Mouse (Mus musculus) liver, embryonic 14.5 days (tissue): ENCODE measurements around the gene Gm20721. TPM values are rescaled to one million over a fixed set of nuclear protein-coding genes. Genes with fewer than 3 reads are reported as not detected.

Experiments
- ATAC-seq: fragments of 200-750 bp; cut with Nextera tagmentation; 2 replicates; pipeline ENCODE4 v1.8.0; 2017; ENCODE audit warnings: moderate number of reproducible peaks, mild to moderate bottlenecking, moderate library complexity; ENCODE audit not compliant: insufficient read depth
- DNase-seq, 3 experiments: peaks; one replicate each; pipeline ENCODE4 v3.0.0-alpha.2; 2012 to 2013; ENCODE audit warnings: low read depth in 3 of 3, low spot score in 3 of 3
- H3K27ac ChIP-seq: fragments of 300-500 bp; sonication (generic); 2 replicates; pipeline ENCODE4 v1.5.1; 2014; ENCODE audit warnings: moderate library complexity, mild to moderate bottlenecking, control low read depth, inconsistent platforms
- H3K27me3 ChIP-seq: fragments of 300-500 bp; sonication (generic); 2 replicates; pipeline ENCODE4 v1.6.1; 2014; ENCODE audit warnings: mild to moderate bottlenecking, low read length, moderate library complexity; ENCODE audit not compliant: control insufficient read depth, insufficient read depth
- H3K36me3 ChIP-seq: fragments of 300-500 bp; sonication (generic); replicated peaks from 2 replicates; pipeline ENCODE4 v1.6.1; 2014; ENCODE audit warnings: low read depth; ENCODE audit not compliant: control insufficient read depth, insufficient read depth
- H3K4me1 ChIP-seq, 2 experiments: fragments of 200-500 bp in 1 of 2; fragments of 300-500 bp in 1 of 2; sonication (generic) in 1 of 2; replicated peaks; 2 replicates each; pipeline ENCODE4 v1.6.1; 2012 to 2014; ENCODE audit warnings: antibody characterized with exemption in 1 of 2, inconsistent platforms in 1 of 2, low read length in 1 of 2; ENCODE audit not compliant: control insufficient read depth in 2 of 2, insufficient read depth in 2 of 2
- H3K4me2 ChIP-seq: fragments of 300-500 bp; sonication (generic); 2 replicates; pipeline ENCODE4 v1.6.1; 2014; ENCODE audit warnings: low read depth, mild to moderate bottlenecking, control low read depth, moderate library complexity
- H3K4me3 ChIP-seq, 2 experiments: fragments of 200-500 bp in 1 of 2; fragments of 300-500 bp in 1 of 2; sonication (generic) in 1 of 2; 2 replicates each; pipeline ENCODE4 v1.5.1; 2012 to 2014; ENCODE audit warnings: low read depth in 2 of 2, low read length in 2 of 2, mild to moderate bottlenecking in 2 of 2, control low read depth in 1 of 2, inconsistent platforms in 1 of 2, moderate library complexity in 1 of 2; ENCODE audit not compliant: insufficient read depth in 1 of 2
- H3K9ac ChIP-seq: fragments of 300-500 bp; sonication (generic); replicated peaks from 2 replicates; pipeline ENCODE4 v1.6.1; 2014; ENCODE audit warnings: mild to moderate bottlenecking, control low read depth, moderate library complexity
- H3K9me3 ChIP-seq: fragments of 300-500 bp; sonication (generic); 2 replicates; pipeline ENCODE4 v1.6.1; 2016; ENCODE audit warnings: low read length, mixed read lengths; ENCODE audit not compliant: control insufficient read depth
- CTCF ChIP-seq: IDR thresholded peaks from 2 replicates; pipeline ENCODE4 v1.5.1; 2016; ENCODE audit warnings: antibody characterized with exemption, low read depth, control low read depth
- EP300 ChIP-seq: IDR thresholded peaks from 2 replicates; pipeline ENCODE4 v1.6.1; 2016; ENCODE audit warnings: antibody characterized with exemption, low read depth
- whole genome bisulfite sequencing: fragments of 180-500 bp; shearing (Covaris S2); extraction: QIAGEN DNeasy Blood & Tissue Kit; methylation state at CpG from one replicate; pipeline ENCODE4 v1.1.7; 2014; ENCODE audit not compliant: insufficient replicate concordance; 5-methylcytosine and 5-hydroxymethylcytosine counted together
- polyA plus RNA-seq, 2 experiments: library from polyadenylated mRNA; depleted of rRNA in 1 of 2; stranded (reverse) in 1 of 2; unstranded in 1 of 2; fragments of >200 nt; fragmentation: Nextera tagmentation in 1 of 2; extraction: Ambion mirVana in 1 of 2; gene quantifications; 2 replicates each; pipeline versions ENCODE4 v1.2.1 to v1.2.3; 2012 to 2014

The Gm20721 gene
- polyA plus RNA-seq, 2 experiments = 0.74 to 0.88 TPM

DNA sequence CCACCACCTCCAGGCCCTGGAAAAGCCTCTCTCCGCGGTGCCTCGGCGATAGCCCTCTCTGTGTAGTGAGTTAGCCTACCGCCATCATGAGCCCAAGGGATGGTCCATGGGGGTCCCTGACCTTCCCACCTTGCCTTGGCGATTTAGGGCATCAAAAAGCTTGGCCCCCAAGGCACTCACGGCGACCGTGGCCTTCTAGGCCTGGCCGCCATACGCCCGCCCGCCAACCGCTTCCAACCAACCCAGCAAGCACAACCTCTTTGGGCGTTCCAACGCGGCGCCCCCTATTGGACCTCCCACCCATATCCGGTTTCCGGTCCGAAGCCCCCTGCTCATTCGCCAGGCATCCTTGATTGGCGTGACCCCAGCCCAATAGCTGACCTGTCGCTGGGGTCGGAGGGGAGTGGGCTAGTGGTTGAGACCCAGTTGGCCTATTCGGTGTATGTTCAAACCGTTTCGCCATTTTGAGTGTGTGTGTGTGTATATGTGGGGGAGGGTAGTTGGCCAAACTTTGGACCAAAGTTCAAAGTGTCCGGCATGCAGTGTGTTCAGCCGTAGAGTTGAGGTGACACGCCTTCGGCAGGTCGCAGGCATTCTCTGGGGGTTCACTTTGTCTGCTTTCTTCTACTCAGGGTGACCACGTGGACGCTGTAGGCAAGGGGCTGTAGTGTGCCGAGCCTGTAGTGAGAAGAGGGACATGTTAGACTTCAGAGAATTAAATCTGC lies 51.2 kb downstream of the Gm20721 start:
- Histone ChIP-seq H3K27me3 (peaks cover 29% of the 10 kb centered on the region), H3K4me2 (peak overlapping the region; percentile 84), H3K4me3 (peak overlapping the region; percentile 67 to 84), H3K4me1 (peaks cover 0 to 10% of the 10 kb centered on the region in 2 experiments; a peak in 2 of 4 replicates), H3K9ac (peak overlapping the region; percentile 73), H3K36me3 (no peaks in the 10 kb centered on the region), H3K9me3 (no peaks in the 10 kb centered on the region; the same call in 1 of the 2 replicates), H3K27ac (peak overlapping the region; percentile 21)
- DNase-seq = peak; percentile 77 to 79 (median 78)
- no peak for TF ChIP-seq EP300
- TF ChIP-seq CTCF = peak; percentile 33
- WGBS = 44% methylated on average over 36 of the region's 36 CpGs
- peak; percentile 81 for ATAC-seq

DNA sequence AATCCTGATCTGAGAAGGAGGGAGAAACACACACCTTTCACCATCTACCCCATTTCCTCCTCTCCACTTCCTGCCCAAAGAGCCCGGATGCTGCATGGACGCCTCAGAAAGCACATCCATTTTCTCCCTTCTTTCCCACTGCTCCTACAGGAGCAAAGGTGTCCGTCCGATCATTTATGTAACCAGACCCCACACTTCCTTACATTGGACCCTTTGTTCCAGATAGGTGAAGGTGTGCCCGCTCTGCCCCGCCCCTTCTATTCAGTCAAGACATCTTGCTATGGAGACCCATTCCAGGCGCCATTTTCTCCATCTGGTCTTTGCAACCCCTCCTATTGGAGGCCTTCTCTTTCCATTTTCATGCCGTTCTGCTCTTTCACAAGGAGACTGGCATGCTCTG lies 52.1 kb downstream of the Gm20721 start:
- WGBS = 40% methylated on average over 8 of the region's 8 CpGs
- Histone ChIP-seq H3K27me3 (peaks cover 20% of the 10 kb centered on the region), H3K36me3 (no peaks in the 10 kb centered on the region), H3K4me2 (peak overlapping the region; percentile 84), H3K27ac (peak overlapping the region; percentile 45), H3K4me1 (peaks cover 0 to 12% of the 10 kb centered on the region in 2 experiments; a peak in 2 of 4 replicates), H3K9ac (peak overlapping the region; percentile 73), H3K4me3 (peak overlapping the region; percentile 67 to 84), H3K9me3 (no peaks in the 10 kb centered on the region; the same call in 1 of the 2 replicates)
- no peak for TF ChIP-seq EP300
- no peak for TF ChIP-seq CTCF
- ATAC-seq = no peak
- no peak for DNase-seq

DNA sequence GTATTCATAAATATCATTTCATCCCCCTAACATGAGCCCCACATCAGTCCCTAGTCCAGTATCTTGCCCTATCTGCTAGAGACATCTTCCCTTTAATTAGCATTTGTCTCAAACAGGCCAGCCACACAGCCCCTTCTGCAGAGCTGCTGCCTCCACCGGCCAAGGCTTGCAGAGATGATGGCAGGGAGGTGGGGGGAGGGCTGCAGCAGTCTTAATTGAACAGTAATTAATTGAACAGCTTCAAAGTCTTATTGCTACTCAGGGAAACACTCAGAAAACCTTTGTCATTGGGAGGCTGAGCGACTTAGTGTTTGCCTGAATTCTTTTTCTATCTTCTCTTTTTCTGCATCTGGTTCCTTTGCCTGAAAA lies 54.9 kb downstream of the Gm20721 start:
- Histone ChIP-seq H3K4me2 (peak overlapping the region; percentile 19; the same call in 1 of the 2 replicates), H3K4me1 (peaks cover 0 to 10% of the 10 kb centered on the region in 2 experiments; a peak in 2 of 4 replicates), H3K27me3 (peaks cover 14% of the 10 kb centered on the region), H3K9ac (no peak overlapping the region), H3K36me3 (no peaks in the 10 kb centered on the region; the same call in 1 of the 2 replicates), H3K27ac (no peak overlapping the region), H3K4me3 (no peak overlapping the region), H3K9me3 (no peaks in the 10 kb centered on the region; the same call in none of the 2 replicates)
- TF ChIP-seq CTCF (no peak), EP300 (no peak)
- no peak for ATAC-seq
- WGBS = 43% methylated on average over 2 of the region's 2 CpGs
- DNase-seq = no peak

DNA sequence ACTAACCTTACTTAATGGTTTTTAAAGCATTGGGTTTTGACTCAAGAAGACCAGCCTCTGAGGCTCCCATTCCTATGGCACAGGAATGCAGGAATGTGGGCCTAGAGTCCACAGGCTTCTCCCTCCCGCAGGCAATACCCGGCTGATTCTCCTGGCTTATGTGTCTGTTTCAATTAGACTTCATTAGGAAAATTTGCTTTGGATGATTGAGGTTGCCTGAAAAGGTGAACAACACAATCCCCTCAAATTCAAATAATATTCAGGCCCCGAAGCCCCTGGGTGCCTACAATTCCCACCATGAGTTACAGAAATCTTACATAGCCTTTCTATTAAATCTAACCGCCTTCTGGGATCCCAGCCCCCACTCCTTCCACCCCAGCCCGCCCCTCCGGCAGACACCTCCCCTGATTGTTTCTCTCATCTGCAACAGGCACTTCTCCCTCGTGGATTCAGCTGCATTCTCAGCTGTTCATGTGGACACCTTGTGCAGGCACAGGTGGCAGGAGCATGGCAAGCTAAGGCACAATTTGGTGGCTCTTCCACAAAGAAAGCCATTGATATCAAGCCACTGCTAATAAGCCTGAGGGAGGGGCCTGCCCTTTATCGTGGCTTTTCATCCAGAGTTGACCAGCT lies 55.4 kb downstream of the Gm20721 start:
- 0 out of 2 replicates have a peak overlapping the region, but pooled peaks have one; percentile 19 for H3K4me2 ChIP-seq
- DNase-seq (no peak), ATAC-seq (no peak)
- H3K4me1 ChIP-seq = peaks cover 0 to 10% of the 10 kb centered on the region in 2 experiments; a peak in 2 of 4 replicates
- peaks cover 19% of the 10 kb centered on the region for H3K27me3 ChIP-seq
- H3K4me3 ChIP-seq = no peak overlapping the region
- TF ChIP-seq CTCF (no peak), EP300 (no peak)
- no peak overlapping the region for H3K9ac ChIP-seq
- no peak overlapping the region for H3K27ac ChIP-seq
- peaks cover under 1% of the 10 kb centered on the region for H3K9me3 ChIP-seq
- H3K36me3 ChIP-seq = peaks cover 3% of the 10 kb centered on the region
- WGBS = 60% methylated on average over 8 of the region's 8 CpGs
